Mouse (Mus musculus): ENCODE results near the gene Bco1. TPM values are rescaled to one million over a fixed set of nuclear protein-coding genes. Genes with fewer than 3 reads are reported as not detected.

Gene Bco1
- total RNA-seq, 2 experiments from 2014 or later = 0.62 to 2.0 TPM

GRCm38 (mm10) chr8:117136763-117137162 is 41.1 kb downstream of the Bco1 start:
- DNase-seq (ENCODE audit: low spot score in 2 of 2) = no peak

DNA sequence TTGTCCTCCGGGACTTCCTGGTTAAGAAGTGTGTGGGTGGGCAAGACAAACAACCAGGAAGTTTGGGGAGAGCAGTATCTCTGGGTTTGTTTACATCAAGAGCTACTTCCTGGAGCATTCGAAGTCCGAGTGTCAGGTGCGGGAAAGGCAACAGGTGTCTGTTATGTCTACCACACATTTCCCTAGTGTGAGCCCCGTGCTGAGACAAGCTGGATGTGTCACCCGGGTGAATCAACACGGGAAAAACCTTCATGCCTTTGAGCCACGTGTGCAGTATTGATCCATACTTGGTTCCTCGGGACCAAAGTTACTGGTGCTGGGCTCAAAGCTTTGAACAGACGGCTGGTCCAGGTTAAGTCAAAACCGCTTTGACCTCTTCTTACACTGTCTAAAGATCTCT is 41.7 kb downstream of the Bco1 start:
- DNase-seq (ENCODE audit: low spot score in 2 of 2) = no peak

GRCm38 (mm10) chr8:117148520-117148919 is 52.9 kb downstream of the Bco1 start:
- no peak for DNase-seq (ENCODE audit: low spot score in 2 of 2)

DNA sequence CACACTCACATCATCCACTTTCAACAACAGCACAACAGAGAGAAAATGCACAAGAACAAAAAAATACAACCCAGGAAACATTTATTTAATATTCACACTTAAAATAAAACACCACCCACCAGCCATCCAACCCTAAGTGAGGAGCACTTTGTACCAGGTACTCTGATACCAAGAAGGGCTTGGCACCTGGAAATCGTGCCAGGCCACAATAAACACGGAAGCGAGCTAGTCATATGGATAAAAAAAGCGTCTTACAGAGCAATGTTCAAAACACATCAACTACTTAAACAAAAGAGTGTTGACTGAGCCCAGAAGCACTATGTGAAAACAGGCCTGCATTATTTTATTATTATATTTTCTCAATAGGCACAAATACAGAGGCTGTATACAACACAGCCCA is 60.5 kb downstream of the Bco1 start:
- DNase-seq (ENCODE audit: low spot score in 2 of 2) = no peak

DNA sequence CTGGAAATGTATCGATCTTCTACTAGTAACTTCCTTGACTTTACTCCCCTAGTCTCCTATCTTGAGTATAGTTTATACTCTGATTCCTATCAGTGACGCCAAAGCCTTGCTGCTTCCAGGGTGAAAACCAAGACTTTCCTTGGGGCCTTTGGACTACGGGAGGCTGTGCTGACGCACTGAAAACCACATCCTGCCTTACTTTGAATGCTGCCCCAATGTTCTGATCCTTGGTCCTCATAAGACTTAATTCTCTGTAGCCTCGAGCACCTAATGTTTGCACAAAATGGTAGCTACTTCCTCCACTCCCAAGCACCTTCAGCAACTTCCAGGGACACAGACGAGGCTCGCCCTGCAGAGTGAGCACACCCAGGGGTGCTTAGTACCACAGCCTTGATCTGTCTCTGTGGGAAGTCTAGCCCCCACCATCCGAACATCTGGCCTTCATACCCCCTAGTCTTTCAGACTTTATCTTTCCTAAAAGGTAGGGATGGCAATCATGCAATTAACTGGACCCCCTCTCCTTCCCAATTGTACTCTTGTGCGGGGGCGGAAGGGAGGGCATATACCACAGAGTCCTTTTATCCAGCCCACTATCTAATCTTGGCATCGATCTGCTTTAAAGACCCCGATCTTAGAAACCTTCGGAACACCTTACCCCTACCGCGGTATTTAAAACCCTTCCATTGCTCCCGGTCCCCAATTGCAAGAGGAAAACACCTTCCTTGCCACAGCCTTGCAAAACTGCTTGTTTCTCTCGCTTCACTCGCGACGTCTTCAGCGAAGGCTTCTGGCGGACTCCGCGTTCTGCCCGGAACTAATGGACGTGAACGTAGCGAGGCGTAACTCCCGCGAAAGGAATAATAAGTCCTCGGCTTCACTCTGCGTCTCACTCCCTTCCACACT is 61.5 kb downstream of the Bco1 start:
- no peak for DNase-seq (ENCODE audit: low spot score in 2 of 2)

DNA sequence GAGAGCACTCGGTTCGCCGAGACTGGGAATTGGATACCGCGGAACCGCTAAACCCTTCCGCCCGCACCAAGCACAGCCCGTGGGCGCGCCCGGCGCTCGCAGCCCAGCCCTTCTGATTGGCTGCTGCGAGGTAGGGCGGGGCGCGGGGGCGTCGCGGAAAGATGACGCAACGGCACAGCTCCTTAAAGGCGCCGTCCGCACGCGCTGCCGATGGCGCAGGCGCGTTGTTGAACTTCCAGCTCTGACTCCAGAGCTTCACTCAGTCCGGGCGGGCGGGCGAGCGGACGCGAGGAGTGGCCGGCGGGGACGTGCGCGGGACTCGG is 62.1 kb downstream of the Bco1 start:
- DNase-seq (ENCODE audit: low spot score in 2 of 2) = peak; percentile 90 to 95

DNA sequence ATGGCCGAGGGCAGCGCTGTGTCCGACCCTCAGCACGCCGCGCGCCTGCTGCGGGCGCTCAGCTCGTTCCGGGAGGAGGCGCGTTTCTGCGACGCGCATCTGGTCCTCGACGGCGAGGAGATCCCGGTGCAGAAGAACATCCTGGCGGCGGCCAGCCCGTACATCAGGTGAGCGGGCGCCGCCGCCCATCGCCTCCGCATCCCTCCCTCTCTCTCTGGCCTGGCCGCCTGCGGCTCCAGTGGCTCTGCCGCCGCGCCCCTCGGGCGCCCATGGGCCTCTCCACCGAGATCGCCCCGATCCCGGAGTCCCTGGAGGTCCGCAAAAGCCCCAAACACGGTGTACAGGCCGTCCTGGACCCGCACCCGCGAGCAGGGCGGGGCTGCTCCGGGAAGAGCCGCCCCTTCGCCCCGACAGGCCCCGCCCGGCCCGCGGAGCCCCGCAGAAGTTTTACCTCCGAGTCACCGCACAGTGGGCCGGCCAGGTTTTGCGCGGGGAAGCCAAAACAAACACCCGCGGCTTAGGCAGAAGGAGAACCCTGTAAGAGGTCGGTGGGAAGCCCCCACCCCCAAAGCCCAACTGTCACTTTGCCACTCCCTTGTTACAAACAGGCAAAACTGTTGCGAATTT is 62.6 kb downstream of the Bco1 start, which contains the start of gene Gan:
Gan (plus strand) TSS at position 1 of the 627 bp plus-strand sequence.
- DNase-seq (ENCODE audit: low spot score in 2 of 2) = peak; percentile 10 to 24

DNA sequence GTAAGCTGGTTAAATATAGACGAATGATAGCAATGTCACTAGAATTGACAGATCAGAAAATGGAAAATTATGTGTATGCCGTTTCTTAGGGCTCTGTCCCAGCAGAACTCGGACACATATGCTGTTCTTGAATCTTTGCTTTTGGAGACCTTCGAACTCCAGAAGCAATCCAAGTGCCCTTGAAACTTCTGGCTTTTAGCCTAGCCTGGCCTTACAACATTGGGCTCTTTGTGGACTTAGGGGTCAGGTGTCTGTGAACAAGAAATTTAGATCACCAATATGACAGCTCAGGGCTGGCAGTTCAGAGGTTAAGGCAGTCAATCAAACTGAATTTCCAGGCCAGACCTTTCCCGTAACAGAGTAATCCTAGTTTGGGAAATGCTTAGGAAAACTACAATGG is 63.4 kb downstream of the Bco1 start:
- no peak for DNase-seq (ENCODE audit: low spot score in 2 of 2)

DNA sequence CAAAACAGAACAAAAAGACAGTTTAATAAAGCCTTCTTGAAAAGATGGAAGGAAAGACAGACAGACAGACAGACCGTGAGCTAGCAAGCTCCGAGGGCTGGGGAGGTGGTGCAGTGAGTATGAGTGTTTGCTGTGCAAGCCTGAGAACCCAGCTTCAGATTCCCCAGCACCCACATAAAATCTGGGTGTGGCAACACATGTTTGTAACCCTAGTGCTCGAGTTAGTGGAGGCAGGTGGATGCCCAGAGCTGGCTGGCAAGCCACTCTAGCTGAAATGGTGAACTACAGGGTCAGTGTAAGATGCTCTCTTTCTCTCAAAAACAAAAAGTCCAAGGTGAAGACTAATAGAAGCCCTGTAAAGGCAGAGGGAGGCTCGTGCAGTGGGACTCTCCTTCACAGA is 69.3 kb downstream of the Bco1 start:
- no peak for DNase-seq (ENCODE audit: low spot score in 2 of 2)

GRCm38 (mm10) chr8:117165542-117165941 is 69.9 kb downstream of the Bco1 start:
- DNase-seq (ENCODE audit: low spot score in 2 of 2) = no peak

DNA sequence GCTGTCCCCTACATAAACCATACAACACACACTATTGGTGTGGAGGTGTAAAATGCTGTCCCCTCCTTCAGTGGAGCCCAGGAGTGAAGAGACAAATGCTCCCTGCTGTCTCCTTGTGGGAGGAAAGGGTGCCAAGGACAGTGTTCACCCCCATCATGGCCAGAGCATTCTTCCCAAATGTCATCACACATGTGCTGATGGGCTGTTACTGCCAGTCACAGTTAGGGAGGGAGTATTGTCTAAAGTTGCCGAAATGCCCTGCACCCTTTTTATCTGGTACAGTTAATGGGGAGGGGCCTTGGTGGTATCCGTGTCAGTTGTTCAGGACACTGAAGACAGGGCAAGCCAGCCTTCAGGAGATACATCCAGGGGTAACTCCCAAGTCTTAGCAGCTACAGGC is 70.9 kb downstream of the Bco1 start:
- no peak for DNase-seq (ENCODE audit: low spot score in 2 of 2)

- DNase-seq (ENCODE audit: low spot score in 2 of 2) = no peak
Observed at GRCm38 (mm10) chr8:117167243-117167883, 71.7 kb downstream of the Bco1 start.

- no peak for DNase-seq (ENCODE audit: low spot score in 2 of 2)
Observed at GRCm38 (mm10) chr8:117168378-117168777, 72.7 kb downstream of the Bco1 start.

DNA sequence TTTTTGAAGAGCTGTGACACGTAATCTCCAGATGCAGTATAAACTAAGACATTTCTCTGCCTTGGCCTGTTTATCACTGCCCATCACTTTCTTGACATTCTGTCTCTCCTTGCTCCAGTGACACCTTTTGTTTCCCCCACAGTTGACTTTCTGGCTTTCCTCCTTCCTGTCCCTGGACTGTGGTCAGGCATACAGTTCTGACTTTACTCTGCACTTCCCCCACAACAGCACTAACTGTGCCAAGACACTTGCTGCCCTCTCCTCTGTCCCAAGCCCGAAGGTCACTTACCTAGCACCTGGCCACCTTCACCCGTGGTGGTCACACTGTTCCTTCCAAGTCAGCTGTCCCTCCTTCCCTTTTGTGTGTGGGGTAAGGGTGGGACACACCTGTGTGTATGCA is 76.2 kb downstream of the Bco1 start:
- no peak for DNase-seq (ENCODE audit: low spot score in 2 of 2)

DNA sequence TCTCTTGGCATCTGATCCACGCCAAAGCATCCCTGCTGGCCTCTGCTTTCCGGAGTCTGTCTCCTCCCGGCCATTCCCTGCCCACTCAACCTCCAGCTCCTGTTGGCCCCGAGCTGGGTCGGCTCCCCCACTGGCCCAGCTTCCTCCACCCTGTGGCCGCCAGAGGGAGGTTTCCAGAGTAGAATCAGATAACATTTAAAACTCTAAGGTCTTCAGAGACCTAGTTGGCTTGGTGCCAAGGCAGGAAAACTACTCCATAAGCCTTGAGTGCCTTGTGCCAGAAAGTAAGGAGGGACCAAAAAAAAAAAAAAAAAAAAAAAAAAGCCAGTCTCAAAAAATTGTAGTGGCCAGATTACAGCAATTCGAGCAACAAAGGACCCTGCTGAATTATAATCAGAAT is 77.2 kb downstream of the Bco1 start:
- peak in 1 of 2 experiments; percentile 41 for DNase-seq (ENCODE audit: low spot score in 2 of 2)

GRCm38 (mm10) chr8:117173690-117174089 is 78.0 kb downstream of the Bco1 start:
- DNase-seq (ENCODE audit: low spot score in 2 of 2) = no peak

DNA sequence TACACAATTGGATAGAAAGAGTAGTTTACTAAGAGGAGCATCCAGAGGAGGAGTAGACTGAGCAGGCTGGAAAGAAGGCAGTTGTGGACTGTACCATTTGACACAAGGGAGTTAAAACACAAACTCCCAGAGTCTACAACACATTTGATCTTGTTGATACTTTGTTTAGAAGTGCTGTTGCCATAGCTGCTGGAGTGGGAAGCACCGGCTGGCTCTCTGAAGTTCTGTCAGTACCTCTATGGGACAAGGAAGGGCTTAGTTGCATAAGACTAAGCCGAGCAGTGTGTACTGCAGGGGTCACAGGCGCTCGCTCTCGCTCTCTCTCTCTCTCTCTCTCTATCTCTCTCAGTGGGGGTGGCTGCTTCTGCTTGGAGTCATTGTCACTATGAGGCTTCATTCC is 78.9 kb downstream of the Bco1 start:
- no peak for DNase-seq (ENCODE audit: low spot score in 2 of 2)

DNA sequence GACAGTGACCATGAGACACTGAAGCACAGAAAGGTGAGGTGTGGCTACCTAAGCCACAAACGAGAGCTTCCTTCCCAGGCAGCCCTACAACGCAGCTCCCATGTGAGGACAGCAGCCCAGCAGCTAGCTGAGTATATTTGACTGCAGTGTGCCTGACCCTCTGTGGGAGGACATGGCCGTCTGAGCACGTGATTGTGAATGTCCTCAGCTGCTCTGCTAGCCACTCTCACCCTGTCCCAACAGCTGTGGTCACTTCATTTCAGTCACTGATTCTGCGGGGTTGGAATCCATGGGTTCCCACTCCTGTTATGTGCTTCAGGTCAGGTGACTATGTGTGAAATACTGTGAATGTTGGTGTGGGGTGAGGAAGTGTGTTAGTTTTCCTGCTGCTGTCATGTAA is 80.7 kb downstream of the Bco1 start:
- no peak for DNase-seq (ENCODE audit: low spot score in 2 of 2)

- DNase-seq (ENCODE audit: low spot score in 2 of 2) = no peak
Observed at GRCm38 (mm10) chr8:117177236-117177635, 81.6 kb downstream of the Bco1 start.

- no peak for DNase-seq (ENCODE audit: low spot score in 2 of 2)
Observed at GRCm38 (mm10) chr8:117178039-117178438, 82.4 kb downstream of the Bco1 start.

DNA sequence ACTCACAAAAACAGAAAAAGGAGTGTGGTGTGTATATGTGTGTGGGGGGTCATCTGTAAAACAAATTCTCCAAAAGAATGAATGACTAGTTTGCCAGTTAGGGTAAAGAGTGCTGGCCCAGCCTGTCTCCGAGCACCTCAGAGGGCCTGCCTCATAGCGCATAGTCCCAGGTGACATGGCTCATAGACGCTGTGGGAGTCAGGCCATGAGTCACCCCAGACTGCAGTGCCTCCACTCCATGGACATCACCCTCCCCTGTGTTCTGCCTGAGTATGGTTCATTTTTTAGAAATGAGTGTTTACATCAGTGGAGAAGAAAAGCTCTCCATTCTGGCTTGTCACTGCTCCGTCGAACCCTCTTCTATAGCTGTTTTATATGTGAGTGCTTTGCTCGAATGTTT is 83.0 kb downstream of the Bco1 start:
- DNase-seq (ENCODE audit: low spot score in 2 of 2) = no peak

DNA sequence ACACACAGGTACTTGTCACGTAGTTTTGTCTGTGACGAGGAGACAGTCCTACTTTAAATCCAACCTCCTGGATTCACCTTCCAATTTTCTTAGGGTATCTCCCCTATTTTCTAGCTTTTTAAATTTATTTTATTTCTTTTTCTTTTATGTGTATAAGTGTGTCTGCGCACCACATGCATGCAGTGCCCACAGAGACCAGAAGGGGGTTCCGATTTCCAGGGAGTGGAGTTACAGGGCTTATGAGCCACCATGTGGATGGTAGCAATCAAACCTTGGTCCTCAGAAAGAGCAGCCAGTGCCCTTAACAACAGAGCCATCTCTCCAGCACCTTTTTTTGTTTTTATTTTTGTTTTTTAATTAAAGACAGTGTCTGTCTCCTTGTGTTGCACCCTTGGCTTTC is 87.1 kb downstream of the Bco1 start:
- DNase-seq (ENCODE audit: low spot score in 2 of 2) = no peak
